Mouse (Mus musculus): ENCODE measurements around the gene Faiml. TPM values are rescaled to one million over a fixed set of nuclear protein-coding genes. Genes with fewer than 3 reads are reported as not detected.

The Faiml gene
- polyA plus RNA-seq, 1 experiment, result not detected

DNA sequence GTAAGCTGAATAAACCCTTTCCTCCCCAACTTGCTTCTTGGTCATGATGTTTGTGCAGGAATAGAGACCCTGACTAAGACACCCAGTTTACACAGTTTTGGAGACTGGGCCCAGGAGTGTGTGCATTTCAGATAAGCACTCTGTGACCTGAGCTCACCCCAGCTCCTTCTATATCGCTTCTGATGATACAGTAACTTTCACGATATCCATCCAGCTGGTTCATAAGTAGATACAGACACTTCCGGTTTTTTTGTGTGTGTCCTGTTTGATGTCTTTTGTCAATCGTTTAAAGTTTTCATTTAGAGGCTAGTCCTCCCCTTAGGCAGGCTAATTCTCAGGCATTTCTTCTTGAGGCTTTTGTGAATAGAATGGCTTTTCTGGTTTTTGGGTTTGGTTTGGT is 15.4 kb downstream of the Faiml start:
- Histone ChIP-seq H3K4me1 (ENCODE audit: control insufficient read depth, insufficient read depth, low read length) (no peaks in the 10 kb centered on the region), H3K27ac (ENCODE audit: control insufficient read depth, insufficient read depth, low read depth, low read length, poor library complexity) (no peak overlapping the region), H3K4me3 (replicated peaks; ENCODE audit: control insufficient read depth, low read depth, low read length) (no peak overlapping the region)
- 66% methylated on average over 4 of the region's 4 CpGs for WGBS
- TF ChIP-seq CTCF (IDR thresholded peaks at IDR 0.05; ENCODE audit: control insufficient read depth, insufficient read depth, low read length) (no peak), POLR2A (IDR thresholded peaks at IDR 0.05; ENCODE audit: borderline replicate concordance, control insufficient read depth, low read depth, low read length) (no peak)

DNA sequence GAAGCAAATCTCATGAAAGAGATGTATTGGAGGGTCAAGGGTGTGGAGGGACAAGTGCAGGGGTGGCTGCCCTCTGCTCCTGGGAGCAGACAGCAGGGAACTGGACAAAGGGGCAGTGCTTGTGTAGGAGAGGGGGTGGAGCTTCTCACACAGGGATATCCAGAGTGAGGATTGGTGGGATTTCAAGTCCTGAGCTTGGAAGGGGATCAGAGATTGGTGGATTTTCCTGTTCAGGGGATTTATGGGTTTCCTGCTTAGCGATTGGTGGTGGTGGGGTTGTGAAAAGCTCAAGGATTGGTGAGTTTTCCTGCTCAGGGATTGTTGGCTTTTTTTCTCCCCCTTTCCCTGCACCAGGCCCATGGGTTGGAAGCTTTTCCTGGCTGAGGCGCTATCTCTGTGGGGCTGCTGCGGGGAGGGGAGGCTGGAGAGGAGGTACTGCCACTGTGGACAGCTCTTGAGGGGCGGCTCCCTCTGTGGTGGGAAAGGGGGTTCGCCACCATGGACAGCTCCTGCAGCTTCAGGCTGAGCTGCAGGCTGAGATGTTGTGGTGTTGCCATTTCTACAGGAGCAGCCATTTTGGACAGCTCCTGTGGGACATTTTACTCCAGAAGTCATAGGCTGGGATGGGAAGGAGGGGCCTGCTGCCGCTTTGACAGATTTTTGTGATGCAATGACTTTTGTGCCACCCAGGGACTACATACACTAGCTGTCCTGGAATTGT is 18.9 kb downstream of the Faiml start:
- TF ChIP-seq CTCF (IDR thresholded peaks at IDR 0.05; ENCODE audit: control insufficient read depth, insufficient read depth, low read length) (no peak), POLR2A (IDR thresholded peaks at IDR 0.05; ENCODE audit: borderline replicate concordance, control insufficient read depth, low read depth, low read length) (no peak)
- no peak overlapping the region for H3K4me3 ChIP-seq (replicated peaks; ENCODE audit: control insufficient read depth, low read depth, low read length)
- H3K4me1 ChIP-seq (ENCODE audit: control insufficient read depth, insufficient read depth, low read length), result no peaks in the 10 kb centered on the region
- WGBS, result 22% methylated on average over 6 of the region's 6 CpGs
- no peak overlapping the region for H3K27ac ChIP-seq (ENCODE audit: control insufficient read depth, insufficient read depth, low read depth, low read length, poor library complexity)

DNA sequence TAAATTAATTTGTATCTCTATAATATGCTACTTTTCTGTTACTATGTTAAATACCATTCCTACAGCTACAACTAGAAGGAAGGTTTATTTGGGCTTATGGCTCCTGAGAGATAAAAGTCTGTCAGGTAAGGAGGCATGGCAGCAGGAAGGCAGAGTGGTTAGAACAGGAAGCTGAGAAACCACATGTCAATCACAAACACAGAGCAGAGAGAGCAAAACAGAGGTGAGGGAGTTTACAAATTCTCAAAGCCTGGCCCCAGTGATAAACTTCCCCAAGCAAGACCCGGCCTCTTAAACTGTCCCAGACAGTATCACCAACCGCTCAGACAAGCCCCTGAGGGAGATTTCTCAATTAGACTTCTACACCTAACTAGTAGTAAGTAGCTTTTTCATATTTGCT is 20.9 kb downstream of the Faiml start:
- no peak for TF ChIP-seq CTCF (IDR thresholded peaks at IDR 0.05; ENCODE audit: control insufficient read depth, insufficient read depth, low read length)
- no peak for TF ChIP-seq POLR2A (IDR thresholded peaks at IDR 0.05; ENCODE audit: borderline replicate concordance, control insufficient read depth, low read depth, low read length)
- H3K4me3 ChIP-seq (replicated peaks; ENCODE audit: control insufficient read depth, low read depth, low read length), result no peak overlapping the region
- H3K27ac ChIP-seq (ENCODE audit: control insufficient read depth, insufficient read depth, low read depth, low read length, poor library complexity), result no peak overlapping the region
- no peaks in the 10 kb centered on the region for H3K4me1 ChIP-seq (ENCODE audit: control insufficient read depth, insufficient read depth, low read length)
- 10% methylated on average over 2 of the region's 2 CpGs for WGBS

DNA sequence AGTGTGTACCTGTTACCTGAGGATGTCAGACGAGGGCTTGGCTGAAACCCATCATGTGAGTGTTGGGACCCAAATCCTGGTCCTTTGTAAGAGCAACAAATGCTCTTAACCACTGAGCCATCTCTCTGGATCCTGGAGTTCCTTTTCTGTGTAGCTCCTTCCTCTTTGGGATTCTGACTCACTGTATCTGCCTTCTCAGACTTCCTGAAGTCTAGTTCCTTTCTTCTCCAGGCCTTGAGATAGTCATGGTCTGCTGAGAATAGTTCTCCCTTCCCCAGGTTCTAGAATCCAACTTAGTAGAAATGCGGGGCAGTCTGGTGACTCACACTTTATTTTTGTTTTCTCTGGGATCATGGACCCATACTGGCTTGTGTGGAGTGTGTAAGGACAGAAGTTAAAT is 24.4 kb downstream of the Faiml start:
- Histone ChIP-seq H3K4me1 (ENCODE audit: control insufficient read depth, insufficient read depth, low read length) (no peaks in the 10 kb centered on the region), H3K4me3 (replicated peaks; ENCODE audit: control insufficient read depth, low read depth, low read length) (no peak overlapping the region), H3K27ac (ENCODE audit: control insufficient read depth, insufficient read depth, low read depth, low read length, poor library complexity) (no peak overlapping the region)
- no peak for TF ChIP-seq POLR2A (IDR thresholded peaks at IDR 0.05; ENCODE audit: borderline replicate concordance, control insufficient read depth, low read depth, low read length)
- TF ChIP-seq CTCF (IDR thresholded peaks at IDR 0.05; ENCODE audit: control insufficient read depth, insufficient read depth, low read length), result no peak
- 20% methylated on average over 2 of the region's 2 CpGs for WGBS

GRCm38 (mm10) chr9:99183043-99183670 is 53.9 kb downstream of the Faiml start:
- Histone ChIP-seq H3K27ac (ENCODE audit: control insufficient read depth, insufficient read depth, low read depth, low read length, poor library complexity) (peak overlapping the region; percentile 77), H3K4me3 (replicated peaks; ENCODE audit: control insufficient read depth, low read depth, low read length) (peak overlapping the region; percentile 24), H3K4me1 (ENCODE audit: control insufficient read depth, insufficient read depth, low read length) (peaks cover 2% of the 10 kb centered on the region)
- TF ChIP-seq CTCF (IDR thresholded peaks at IDR 0.05; ENCODE audit: control insufficient read depth, insufficient read depth, low read length) (no peak), POLR2A (IDR thresholded peaks at IDR 0.05; ENCODE audit: borderline replicate concordance, control insufficient read depth, low read depth, low read length) (no peak)
- WGBS, result 22% methylated on average over 8 of the region's 8 CpGs

GRCm38 (mm10) chr9:99182121-99182520 is 54.9 kb downstream of the Faiml start:
- Histone ChIP-seq H3K4me3 (replicated peaks; ENCODE audit: control insufficient read depth, low read depth, low read length) (no peak overlapping the region), H3K27ac (ENCODE audit: control insufficient read depth, insufficient read depth, low read depth, low read length, poor library complexity) (peak overlapping the region; percentile 47; the same call in 1 of the 2 replicates), H3K4me1 (ENCODE audit: control insufficient read depth, insufficient read depth, low read length) (peaks cover 2% of the 10 kb centered on the region; the same call in 1 of the 2 replicates)
- WGBS, result 6% methylated on average over 7 of the region's 7 CpGs
- TF ChIP-seq CTCF (IDR thresholded peaks at IDR 0.05; ENCODE audit: control insufficient read depth, insufficient read depth, low read length) (no peak), POLR2A (IDR thresholded peaks at IDR 0.05; ENCODE audit: borderline replicate concordance, control insufficient read depth, low read depth, low read length) (no peak)

- H3K27ac ChIP-seq (ENCODE audit: control insufficient read depth, insufficient read depth, low read depth, low read length, poor library complexity), result peak overlapping the region; percentile 63; the same call in 1 of the 2 replicates
- peaks cover 2% of the 10 kb centered on the region; the same call in 1 of the 2 replicates for H3K4me1 ChIP-seq (ENCODE audit: control insufficient read depth, insufficient read depth, low read length)
- 9% methylated on average over 8 of the region's 8 CpGs for WGBS
- TF ChIP-seq POLR2A (IDR thresholded peaks at IDR 0.05; ENCODE audit: borderline replicate concordance, control insufficient read depth, low read depth, low read length) (no peak), CTCF (IDR thresholded peaks at IDR 0.05; ENCODE audit: control insufficient read depth, insufficient read depth, low read length) (no peak)
- H3K4me3 ChIP-seq (replicated peaks; ENCODE audit: control insufficient read depth, low read depth, low read length), result no peak overlapping the region
These were observed 56.8 kb downstream of the Faiml start for GRCm38 (mm10) chr9:99180272-99180671.

Other genes with a start within 250 kb of the Faiml start
- not detected in 2 replicates for gene Gm1123, start 201.5 kb downstream of the Faiml start, polyA plus RNA-seq (2011; ENCODE audit: insufficient read depth, insufficient read length, low replicate concordance, missing spikeins)
- 7.4 and 10.7 TPM in 2 replicates for gene Pik3cb, start 96.6 kb downstream of the Faiml start, polyA plus RNA-seq (2011; ENCODE audit: insufficient read depth, insufficient read length, low replicate concordance, missing spikeins)
- 15.8 and 22.7 TPM in 2 replicates for gene Cep70, start 6.1 kb upstream of the Faiml start, polyA plus RNA-seq (2011; ENCODE audit: insufficient read depth, insufficient read length, low replicate concordance, missing spikeins)
- 0.77 TPM in 1 of 2 replicates, not detected in the other for gene Esyt3, start 121.3 kb upstream of the Faiml start, polyA plus RNA-seq (2011; ENCODE audit: insufficient read depth, insufficient read length, low replicate concordance, missing spikeins)
- 2.2 and 6.6 TPM in 2 replicates for gene Mras, start 200.1 kb upstream of the Faiml start, polyA plus RNA-seq (2011; ENCODE audit: insufficient read depth, insufficient read length, low replicate concordance, missing spikeins)
- gene Nme9, start 214.2 kb upstream of the Faiml start, polyA plus RNA-seq (2011; ENCODE audit: insufficient read depth, insufficient read length, low replicate concordance, missing spikeins), result not detected in 2 replicates

Measured in bone marrow, adult 2 months (tissue).